Mouse (Mus musculus) CD8-positive naive resting alpha-beta T cell, adult 2 months (primary cell): ENCODE measurements at regions not wholly inside any gene's neighbourhood (a gene's known extent, or its start where the extent isn't known, plus 50 kb on each side); places are given as distances from the start of the nearest gene placed in this dataset.
"Not testable (repeated sequence)": the region's sequence is repeated elsewhere in the genome, so short reads cannot be mapped to it uniquely, and the experiment has no call there.

ENCODE experiments used
- DNase-seq, 2 experiments: peaks; one replicate each; pipeline ENCODE4 v3.0.0; 2022; ENCODE audit warnings: low read depth in 2 of 2, low spot score in 2 of 2

- DNase-seq, result no peak
Observed at GRCm38 (mm10) chr2:128265014-128265990, 139.5 kb downstream of the Bcl2l11 start.

- no peak for DNase-seq
Observed at GRCm38 (mm10) chr2:128270377-128271129, 144.7 kb downstream of the Bcl2l11 start.

DNA sequence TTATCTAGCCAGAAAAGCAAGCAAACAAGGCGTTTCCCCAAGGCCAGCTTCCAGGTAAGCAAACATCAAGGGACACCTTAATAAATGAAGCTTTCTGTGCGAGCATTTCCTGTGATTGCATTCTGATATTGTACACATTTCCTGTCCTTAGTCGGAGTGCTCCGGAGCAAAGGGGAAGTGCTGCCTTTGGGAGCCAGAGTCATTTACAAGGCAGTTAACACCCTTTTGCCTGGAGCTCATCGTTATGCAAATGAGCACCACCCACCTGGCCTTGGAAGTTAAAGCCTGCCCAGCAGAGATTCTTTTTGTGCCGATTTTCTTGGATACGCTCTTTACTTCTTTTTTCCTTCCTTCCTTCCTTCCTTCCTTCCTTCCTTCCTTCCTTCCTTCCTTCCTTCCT is 147.0 kb downstream of the Bcl2l11 start:
- no peak for DNase-seq

- no peak for DNase-seq
Observed at GRCm38 (mm10) chr2:128273292-128273691, 147.5 kb downstream of the Bcl2l11 start.

- no peak for DNase-seq
Observed at GRCm38 (mm10) chr2:128276337-128276736, 150.5 kb downstream of the Bcl2l11 start.

DNA sequence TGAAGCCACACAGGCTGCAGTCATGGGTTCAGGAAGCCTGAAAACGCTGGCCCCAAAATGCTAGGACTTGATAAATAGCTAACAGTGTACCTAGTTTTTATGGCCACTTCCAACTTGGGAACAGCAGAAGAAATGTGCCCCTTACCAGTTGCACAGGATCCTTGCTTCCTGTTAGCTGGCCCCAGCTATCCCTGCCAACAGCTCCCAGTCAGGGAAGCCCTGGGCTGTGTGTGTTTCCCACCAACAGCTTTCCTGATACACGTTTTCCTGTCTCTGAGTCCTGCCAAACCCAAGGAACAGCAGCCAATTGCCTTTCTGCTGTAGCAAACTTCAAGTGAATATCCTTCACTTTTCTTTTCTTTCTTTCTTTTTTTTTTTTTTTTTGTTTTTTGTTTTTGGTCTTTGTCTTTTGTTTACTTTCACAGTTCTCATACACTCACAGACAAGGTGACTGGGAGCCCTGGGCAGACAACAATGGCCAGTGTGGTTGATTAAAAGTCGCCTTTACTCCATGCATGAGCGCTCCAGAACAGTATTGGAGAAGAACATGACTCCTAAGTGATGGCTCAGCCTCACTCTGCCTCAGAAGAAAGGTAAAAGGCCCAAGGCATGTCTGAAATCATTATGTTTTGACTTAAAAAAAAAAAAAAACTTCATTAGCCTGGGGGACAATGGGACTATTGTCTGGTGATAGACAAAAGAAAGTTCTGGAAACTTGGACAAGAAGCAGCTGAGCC is 151.7 kb downstream of the Bcl2l11 start:
- no peak for DNase-seq

DNA sequence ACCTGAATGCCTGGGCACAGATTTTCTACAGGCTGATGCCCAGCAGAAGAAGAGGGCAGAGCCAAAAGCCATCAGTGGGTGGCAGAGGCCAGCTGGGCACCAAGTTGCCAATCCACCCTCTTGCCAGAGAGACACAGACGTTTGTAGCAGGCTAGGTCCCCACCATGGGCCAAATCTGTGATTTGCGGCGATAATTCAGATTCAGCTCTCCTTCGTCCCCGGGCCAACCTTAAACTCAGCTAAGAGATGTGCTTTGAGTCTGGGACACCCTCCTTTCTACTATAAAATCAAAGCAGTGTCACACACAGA is 152.2 kb downstream of the Bcl2l11 start:
- no peak for DNase-seq

DNA sequence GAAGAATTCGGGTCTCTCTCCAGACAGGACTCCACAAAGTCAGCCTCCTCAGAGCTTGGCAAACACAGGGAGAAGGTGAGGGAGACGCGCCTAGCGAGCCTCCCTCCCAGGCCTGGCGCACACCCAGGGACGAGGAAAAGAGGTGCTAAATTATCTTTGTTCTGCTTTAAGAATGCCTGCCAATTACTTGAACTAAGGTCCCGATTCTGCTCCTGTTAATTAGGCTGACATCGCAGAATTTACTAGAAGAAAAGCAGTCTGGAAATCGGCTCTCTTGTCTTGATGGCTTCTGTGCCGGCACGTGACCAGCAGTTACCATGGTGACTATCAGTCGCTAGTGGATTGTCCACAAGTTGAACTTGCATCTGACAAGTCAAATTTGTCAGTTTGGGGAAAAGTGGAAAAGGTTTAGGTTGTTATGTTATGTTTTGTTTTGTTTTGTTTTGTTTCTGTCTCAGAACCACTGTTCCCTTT is 152.8 kb downstream of the Bcl2l11 start:
- no peak for DNase-seq

DNA sequence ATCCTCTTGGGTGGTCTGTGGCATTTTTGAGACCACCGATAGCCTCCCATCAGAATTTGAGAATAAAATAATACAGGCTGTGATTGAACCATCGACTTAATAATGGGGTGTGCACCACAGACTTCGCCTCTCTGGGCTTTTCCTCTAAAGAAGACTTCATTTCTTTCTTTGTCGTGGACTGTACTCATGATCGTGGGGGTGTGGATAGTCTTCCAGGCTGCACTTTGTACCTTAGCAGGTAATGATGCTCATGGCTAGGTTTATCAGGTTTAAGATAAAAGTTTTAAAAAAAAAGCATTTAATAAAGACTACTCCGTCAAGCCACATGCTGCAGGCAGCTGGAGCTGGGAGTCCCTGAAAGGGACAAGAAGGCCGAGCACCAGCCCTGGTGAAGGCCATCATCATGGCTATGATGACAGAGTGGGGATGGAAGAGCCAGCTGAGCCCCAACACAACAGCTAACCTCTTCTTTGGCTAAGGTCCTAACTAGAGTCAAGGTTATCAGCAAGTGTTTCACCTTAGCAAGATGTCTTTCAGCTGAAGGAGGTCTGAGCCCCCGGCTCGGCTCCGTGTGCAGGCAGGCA is 153.4 kb downstream of the Bcl2l11 start:
- no peak for DNase-seq

DNA sequence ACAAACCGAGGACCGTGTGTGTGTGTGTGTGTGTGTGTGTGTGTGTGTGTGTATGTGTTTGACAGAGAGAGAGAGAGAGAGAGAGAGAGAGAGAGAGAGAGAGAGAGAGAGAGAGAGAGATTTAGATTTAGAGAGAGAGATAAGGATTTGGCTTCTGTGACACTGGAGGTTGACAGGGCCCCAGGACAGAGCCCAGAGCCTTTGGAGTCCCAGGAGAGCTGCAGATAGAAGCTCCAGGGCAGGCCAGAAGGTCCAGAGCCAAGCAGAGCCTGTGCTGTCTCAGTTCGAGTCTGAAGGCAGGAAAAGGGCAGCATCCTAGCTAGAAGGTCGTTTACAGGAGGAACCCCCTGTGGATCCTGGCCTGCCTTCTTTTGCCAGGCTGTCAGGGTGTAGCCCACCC is 156.8 kb downstream of the Bcl2l11 start:
- DNase-seq, result no peak

GRCm38 (mm10) chr2:128284822-128285421 is 159.1 kb downstream of the Bcl2l11 start:
- DNase-seq, result no peak

- no peak for DNase-seq
Observed at GRCm38 (mm10) chr2:128285457-128285856, 159.6 kb downstream of the Bcl2l11 start.

DNA sequence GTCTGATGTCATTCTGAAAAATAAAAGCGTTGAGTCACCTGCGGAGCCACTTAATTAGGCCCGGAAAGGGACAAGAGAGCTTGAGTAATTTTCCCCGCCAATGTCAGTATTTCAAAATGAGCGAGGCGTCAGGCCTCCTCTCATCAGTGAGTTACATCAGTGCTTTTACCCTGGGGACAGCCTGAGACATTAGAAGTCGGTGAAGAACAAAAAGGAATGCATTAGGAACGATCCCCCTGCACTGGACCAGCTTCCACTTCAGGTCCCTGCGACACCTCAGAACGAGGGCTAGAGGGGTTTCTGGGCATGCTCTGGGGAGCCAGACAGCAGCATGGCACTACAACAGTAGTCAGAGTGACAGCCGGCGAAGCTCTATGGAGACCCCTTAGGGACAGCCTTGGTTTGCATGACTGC is 162.3 kb downstream of the Bcl2l11 start:
- no peak for DNase-seq

DNA sequence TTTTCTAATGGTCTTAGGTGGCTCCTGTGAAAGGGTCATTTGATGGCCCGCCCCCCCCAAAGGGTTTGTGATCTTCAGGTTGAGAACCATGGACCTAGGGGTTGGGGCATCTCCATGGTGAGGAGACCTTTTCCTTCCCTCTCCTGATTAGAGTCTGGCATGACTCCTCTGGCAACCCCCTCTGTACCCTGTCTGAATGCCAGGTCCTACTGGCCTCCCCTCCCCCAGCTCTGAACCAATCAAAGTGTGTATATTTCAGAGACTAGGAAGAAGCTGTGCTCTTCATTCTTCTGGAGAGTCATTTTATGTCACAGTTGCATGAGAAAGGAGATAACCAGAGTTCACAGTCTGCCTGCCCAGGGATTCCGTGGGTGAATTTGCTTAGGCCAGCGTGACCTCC is 164.8 kb downstream of the Bcl2l11 start:
- DNase-seq, result no peak

- DNase-seq, result no peak
Observed at GRCm38 (mm10) chr2:128294610-128295009, 168.8 kb downstream of the Bcl2l11 start.

DNA sequence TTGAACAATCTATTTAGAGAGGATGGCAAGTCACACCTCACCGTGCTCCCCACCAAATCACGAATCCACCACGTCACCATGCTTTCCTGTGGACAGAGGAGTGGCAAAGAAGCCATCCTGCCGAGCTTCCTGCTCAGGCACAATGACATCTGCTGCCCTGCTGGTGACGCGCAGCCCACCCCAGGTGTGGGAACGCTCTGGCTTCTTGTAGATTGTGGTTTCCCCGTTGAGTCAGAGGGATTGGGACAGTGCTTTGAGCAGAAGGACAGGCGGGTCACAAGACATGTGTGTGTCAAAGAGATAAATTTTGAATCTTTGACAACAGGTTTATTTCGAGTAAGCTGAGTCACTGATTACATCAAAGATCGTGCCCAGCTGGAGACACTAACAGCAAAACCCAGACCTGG is 169.2 kb downstream of the Bcl2l11 start:
- peak; percentile 85 for DNase-seq

DNA sequence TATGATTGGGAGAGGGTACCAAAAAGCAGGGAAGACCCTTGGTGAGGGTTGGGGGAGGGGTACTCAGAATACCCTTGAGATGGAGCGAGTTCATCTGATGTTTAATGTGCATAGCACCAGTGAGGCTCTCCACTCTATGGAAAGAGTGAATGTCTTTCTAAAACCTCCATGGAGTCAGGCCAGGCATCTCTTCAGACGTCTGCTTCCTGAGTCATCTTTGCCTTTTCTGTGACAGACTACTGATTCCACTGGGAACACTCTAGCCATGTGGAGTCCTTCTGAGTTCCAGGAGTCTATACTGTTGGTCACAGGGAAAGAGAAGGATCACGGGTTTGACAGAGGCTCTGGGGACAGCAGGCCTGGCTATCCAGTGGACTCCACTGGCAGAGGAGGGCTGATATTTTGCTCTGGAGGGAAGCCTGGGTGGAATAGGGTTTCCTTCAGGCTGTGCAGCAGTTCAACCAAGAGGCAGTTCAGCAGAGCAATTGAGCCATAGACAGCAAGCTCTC is 169.9 kb downstream of the Bcl2l11 start:
- no peak for DNase-seq

DNA sequence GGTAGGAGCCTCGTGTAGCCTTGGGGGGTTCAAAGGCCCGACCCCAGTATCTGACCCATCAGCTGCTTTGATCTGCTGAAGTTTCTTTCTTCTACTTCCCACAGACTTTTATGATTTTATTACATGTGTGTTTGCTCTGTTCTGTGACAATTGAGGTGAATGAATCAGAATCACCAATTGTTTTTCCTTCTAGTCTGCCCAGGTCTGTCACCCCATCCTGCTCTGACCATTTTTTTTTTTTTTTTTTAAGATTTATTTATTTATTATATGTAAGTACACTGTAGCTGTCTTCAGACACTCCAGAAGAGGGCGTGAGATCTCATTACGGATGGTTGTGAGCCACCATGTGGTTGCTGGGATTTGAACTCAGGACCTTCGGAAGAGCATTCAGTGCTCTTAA is 170.6 kb downstream of the Bcl2l11 start:
- DNase-seq, result not testable (repeated sequence)

GRCm38 (mm10) chr2:128296897-128297296 is 171.1 kb downstream of the Bcl2l11 start:
- peak in 1 of 2 experiments; percentile 29 for DNase-seq

- DNase-seq, result no peak
Observed at GRCm38 (mm10) chr2:128297821-128298220, 172.0 kb downstream of the Bcl2l11 start.
